Mouse (Mus musculus) induced T-regulatory cell, adult 2 months (primary cell): ENCODE measurements around the gene Dmrtb1.

Source experiments
- DNase-seq: peaks from one replicate; pipeline ENCODE4 v3.0.0-alpha.2; 2012; ENCODE audit warnings: low read depth

The Dmrtb1 gene

DNA sequence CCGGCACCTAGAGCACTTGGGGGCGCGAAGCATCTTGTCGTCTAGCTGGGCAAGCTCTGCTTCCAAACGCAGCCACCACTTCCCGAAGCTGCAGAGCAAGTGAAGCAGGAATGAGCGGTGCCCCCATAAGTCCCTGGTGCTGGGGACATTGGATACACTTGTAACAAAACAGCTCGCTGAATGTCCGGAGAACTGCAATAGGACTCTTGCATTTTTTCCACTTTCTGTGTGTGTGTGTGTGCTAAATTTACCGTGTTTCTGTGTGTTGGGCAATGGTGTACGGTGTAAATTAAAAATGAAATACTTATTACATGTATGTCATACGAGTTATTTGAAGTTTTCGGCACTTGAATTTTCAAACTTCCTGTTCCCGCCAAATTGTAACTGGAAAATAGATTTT is at the start of gene Dmrtb1:
Dmrtb1 (minus strand) TSS at position 101 of the 400 bp plus-strand sequence.
- DNase-seq = no peak

DNA sequence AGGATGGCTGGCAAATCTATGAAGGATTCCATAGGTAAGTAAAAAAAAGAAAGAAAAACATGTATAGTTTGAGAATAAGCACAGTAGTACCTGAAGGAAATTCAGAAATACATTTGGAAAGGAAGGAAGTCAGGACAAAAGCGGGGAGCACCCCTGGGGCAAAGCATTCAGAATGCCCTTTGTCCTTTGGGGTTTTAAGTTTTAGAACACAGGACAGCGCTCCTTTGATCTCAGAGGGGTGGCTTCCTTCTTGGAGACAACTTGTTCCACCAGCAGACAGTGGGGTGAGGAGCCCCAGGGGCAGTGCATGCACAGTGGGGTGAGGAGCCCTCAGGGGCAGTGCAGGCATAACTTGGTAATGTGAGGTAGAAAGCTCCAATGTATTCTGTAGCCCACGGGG is 49.6 kb upstream of the Dmrtb1 start:
- DNase-seq = no peak

DNA sequence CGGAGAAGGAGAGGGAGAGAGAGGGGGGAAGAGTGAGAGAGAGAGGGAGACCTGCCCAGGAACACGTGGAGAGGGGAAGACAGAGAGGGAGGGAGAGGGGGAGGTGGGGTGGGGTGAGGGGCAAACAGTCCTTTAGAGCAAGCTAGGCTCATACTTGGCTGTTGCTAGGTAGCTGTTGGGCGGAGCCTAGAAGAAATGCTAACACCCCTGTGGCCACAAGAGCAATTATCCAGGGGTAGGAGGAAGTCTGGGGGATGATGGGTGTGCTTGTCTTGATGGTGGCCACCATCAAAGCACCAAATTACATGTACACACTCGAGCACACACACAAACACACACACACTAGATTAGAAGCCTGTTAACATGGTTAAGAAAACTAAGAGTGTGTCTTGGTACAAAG is 48.6 kb upstream of the Dmrtb1 start:
- DNase-seq = no peak

DNA sequence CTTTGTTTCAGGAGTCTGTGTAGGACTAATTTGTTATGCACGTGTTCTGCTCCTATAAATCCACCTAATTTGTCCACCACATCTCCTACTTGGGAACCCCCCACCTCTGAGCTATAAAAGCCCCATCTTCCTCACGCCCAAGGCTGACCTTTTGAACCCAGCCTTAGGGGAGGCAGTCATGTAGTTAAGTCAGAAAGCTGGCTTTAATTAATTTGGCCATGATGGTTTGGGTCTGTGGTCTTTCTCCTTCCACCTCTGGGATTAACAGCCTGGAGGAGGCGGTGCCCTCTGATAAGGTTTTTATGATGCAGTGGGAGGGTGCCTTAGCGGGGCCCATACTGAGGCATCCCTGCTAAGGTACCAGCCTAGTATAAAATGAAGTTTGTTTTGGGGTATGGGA is 48.2 kb upstream of the Dmrtb1 start:
- no peak for DNase-seq

DNA sequence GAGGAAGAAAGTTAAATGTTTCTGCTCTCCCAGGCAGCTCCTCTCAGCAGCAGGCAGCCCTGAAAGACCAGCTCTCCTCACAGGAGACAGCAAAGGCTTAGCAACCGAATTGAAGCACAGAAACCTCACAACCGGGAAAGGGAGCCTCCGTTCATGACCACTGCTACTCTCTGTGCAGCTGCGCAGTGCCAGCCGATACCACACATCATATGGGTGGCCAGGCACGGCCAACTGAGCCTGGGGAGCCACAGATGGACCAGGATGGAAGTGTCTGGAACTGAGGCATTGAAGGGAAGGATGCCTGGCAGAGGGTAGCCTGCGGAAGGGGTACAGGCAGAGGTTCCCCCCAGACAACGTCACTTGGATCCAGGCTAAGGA is 47.0 kb upstream of the Dmrtb1 start:
- no peak for DNase-seq

DNA sequence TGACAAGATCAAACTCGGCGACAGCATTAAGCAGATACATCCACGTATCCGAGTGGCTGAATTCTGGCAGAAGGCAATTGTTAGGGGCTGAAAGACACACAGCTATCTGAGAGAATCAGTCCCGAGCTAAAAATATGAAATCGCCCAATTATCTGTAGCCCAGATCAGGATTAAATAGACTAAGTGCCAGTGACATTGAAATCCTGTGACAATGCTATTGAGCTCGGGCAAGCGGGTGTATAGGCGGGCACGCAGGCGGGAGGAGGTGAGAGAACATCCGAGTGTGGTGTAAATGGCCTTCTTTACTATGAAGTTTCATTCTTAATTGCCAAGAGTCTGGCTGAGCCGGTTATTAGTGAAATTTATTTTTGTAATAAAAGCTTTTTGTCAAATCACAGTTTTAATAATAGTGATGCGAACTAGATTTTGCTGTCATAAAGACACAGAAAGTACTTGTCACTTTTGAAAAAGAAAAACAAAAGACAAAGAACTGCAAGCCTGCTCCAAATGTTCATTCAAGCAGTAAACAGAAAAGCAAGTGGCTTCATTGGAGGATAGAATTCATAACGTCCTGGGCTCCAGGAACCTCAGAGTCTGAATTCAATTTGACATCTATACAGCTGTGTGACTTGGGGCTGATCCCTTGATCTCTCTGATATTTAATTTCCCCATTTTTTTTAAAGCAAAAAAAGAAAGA is 46.5 kb upstream of the Dmrtb1 start:
- no peak for DNase-seq

DNA sequence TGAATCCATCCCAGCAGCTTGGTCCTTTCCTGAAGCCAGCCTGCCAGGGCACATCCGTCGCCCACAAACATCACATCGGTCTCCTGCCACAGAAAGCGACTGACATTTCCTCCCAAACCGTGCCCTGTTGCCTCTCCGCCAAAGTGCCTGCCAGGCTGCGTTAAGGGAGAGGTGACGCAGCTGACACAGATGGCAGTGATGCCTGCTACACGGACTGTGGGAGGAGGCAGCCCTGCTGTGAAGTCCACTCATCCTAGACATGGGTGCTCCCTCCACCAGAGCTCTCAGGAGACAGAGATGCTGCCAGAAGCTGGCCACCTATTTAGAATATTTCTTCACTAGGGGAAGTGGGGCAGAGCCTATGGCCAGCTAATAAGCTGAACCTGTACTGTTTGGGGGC is 41.4 kb upstream of the Dmrtb1 start:
- DNase-seq = no peak

DNA sequence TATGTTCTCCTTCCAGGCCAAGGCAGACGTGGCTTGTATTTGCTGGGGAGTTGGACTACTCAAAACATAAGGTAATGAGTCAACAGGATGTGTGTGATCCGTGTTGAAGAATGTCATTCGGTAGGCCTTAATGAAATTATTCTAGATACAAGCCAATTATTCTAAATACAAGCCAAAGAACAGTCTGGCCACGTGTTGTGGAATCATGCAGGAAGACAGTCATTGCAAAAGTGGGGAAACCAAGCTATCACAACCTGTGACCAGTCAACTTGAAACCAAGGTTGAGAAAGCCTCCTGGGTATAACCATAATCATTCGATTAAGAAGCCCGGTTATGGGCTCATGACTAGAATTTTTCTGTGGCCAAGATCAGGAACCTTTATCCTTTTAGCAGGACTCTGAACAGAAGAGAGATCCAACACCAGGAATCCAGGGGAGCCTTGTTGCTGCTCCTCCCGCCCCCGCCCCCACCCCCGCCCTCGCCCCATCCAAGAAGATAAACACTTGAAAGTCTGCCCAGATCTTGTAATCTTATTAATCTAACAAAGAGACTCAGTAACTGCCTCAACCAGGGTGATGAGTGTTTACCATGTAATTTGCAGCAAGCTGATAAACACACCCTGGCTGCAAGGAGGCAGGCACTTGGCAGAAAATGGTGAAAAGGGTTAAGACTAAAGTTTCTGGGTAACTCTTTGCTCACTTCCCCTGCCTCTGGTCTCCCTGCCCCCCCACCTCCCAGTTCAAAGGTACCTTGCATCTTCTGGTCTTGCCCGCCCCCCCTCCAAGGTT is 36.2 kb upstream of the Dmrtb1 start:
- peak; percentile 47 for DNase-seq

DNA sequence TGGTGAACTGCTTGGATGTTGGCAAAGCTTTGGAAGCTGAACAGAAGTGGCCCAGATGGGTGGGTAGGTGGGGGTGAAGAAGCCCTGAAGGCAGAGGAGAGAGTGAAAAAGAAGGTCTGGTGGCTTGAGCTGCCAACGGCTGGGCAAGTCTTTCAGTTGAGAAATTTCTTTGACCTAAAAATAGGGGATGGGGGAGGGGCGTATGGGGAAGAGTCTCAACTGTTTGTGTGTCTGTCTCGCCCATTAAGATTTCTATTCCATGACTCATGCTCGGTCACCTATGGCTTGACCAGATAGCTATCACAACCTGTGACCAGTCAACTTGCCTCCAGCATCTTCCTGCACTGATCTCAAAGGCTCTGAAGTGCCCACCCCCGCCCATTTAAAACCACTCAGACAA is 35.1 kb upstream of the Dmrtb1 start:
- DNase-seq = no peak

DNA sequence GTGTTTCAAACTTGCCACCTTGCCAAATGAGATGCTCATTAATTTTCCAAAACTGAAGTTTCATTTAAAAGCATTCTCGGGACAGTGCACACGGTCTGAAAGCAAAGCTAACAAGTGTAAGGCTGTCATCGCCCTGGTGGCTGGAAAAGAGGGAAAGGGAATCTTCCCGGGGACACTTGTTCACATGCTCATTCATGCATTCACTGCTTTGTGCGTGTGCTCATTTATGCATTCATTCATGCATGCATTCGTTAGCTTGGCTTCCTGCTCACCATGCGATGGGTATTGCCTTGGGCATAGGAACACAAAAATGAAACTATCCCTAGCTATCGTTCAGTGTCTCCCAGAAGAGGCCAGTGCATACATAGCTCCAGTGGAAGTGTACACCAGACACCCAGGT is 34.7 kb upstream of the Dmrtb1 start:
- no peak for DNase-seq

DNA sequence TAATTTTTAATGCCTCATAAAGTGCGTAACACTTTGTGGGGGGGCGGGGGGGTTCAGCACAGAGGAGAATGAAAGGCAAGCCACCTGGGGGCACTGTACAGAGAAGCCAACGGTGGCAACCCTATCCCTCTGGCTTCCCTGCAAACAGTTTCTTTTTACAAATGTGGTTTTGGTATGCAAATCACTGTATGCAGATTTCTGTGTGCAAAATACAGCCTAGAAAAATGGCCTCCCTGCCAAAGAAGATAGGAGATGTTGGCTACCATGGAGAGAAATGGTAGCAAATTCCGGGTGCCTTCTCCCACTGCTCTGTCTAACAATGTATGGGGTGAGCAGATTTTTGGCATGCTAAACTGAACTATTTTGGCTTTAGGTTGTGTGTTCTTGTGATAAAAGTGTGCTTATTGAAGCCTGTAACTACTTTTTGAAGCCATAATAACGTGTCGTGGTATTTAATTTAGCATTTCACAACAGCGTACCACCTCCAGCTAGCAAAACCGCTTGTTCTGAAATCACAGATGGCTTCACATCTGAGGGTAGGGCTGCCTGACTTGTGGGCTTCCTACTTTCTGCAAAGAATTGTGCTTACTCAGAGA is 33.8 kb upstream of the Dmrtb1 start:
- no peak for DNase-seq

DNA sequence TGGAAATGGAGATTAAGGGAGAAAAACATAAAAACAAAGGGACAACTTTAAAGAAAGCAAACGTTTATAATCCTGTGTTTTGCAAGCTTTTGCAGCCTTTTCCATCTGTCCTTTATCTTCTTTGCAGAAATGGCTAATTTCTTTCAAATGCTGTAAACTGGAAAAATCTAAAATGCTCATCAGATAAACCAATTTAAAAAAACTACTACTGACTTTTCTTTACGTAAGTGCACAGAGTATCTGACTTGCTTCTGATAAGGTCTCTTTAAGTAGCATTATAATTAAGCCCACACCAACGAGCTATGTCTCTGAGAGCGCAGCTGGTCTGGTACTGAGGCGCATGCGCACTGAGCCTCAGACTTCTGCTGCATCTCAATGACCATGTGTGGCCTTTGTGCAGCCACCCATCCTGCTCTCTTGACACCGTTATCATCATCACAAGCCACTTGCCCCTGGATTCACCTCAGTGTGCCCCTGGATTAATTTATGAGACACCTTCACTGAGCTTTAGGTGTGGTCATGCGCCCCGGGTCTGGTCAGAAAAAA is 32.8 kb upstream of the Dmrtb1 start:
- DNase-seq = no peak

DNA sequence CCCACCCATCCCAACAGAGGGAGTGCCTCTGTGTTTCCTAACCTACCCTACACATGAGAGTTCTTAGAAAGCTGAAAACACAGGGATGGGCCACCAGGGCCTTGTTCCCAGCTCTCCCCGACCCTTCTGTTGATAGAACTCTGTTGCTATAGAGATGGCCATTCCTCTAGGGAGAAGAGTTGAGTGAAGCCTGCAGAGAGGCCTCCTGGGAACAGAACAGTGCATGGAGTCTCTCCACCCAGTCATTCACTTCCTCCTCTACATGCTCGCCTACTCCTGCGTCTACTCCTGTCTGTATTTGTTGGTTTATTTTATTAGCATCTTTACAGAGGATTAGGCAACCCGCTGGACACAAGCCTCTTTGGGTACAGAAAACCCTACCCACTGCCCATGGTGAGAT is 22.9 kb upstream of the Dmrtb1 start:
- no peak for DNase-seq

DNA sequence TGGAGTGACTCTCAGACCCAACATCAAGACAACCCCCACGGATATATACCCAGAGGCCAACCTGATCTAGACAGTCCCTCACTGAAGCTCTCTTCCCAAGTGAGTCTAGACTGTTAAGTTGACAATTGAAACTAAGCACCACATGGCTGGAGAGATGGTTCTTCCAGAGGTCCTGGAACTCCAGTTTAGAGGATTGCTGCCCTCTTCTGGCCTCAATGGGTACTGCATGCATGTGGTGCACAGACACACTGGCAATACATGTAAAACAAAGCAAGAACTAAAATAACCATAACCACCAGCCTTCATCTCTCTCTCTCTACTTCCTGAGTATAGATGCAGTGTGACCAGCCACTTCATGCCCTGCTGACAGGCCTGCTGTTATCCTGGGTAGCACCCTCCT is 20.2 kb upstream of the Dmrtb1 start:
- DNase-seq = peak; percentile 47

DNA sequence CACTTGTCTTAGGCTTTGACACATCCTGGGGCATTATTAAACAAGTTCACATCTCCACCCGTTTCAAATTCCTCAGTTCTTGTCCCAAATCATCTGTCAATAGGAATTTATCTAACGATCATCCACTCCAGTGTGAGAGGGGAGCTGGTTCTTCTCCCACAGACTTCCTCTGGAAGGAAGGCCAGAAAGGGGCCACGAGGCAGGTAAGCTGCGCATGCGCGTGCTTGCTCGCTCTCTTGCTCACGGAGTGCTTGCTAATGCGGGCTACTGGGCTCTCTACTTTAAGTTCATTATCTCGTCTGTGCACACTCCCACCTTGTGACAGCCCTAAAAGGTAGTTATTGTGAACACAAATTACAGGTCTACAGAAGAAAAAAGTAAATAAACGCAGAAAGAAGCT is 17.6 kb upstream of the Dmrtb1 start:
- no peak for DNase-seq

DNA sequence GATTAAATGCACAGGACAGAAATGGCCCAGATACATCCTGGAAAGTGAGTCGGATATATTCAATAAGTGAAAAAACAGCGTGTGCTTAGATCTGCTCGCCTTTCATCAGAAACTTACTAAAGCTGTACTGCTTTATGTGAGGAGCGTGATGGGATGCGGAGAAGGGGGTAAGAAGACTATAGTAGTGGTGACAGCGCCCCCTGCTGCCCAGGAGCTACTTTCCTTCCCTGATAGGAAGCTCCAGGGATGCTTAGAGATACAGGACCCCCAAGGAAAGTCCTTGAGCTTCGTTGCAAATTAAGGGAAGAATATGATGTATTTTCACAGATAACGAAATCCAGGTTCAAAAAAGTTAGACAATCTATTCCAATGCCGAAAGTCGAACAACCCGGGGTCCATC is 17.1 kb upstream of the Dmrtb1 start:
- peak; percentile 22 for DNase-seq

DNA sequence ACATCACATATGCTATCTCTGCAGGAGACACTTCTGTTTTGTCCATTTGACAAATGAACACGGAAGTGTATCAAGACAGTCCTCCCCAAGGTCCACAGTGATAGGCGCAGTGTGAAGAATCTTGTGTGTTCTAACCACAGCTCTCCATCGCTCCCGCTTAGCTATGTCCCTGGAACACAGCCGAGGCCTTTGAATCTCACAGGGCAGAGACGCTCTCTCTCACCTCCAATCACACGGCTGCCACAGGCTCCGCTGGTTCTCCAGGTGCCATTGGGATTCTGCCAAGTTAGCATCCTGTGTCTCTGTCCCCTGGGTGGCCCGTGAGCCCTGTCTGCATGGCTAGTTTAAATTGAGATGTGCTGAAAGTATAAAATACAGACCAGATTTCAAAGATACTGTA is 15.2 kb upstream of the Dmrtb1 start:
- DNase-seq = no peak

DNA sequence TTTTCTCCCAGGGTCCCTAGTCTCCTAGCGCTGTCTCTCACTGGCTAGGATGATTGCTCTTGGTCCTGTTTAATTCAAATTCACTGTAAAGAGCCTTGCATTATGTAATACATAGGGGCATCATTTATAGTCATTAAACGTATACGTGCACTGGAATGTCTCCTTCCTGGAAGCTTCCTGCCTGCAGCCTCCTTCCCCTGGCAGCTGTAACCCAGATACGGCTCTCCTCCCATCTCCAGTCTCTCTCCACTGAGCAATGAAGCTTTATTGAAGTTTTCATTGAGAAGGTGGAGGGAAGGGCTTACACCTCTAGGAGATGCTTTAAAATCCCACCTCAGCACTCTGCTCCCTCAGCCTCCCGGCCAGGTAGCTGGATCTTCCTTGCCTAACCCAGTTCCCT is 9.8 kb upstream of the Dmrtb1 start:
- DNase-seq = no peak

DNA sequence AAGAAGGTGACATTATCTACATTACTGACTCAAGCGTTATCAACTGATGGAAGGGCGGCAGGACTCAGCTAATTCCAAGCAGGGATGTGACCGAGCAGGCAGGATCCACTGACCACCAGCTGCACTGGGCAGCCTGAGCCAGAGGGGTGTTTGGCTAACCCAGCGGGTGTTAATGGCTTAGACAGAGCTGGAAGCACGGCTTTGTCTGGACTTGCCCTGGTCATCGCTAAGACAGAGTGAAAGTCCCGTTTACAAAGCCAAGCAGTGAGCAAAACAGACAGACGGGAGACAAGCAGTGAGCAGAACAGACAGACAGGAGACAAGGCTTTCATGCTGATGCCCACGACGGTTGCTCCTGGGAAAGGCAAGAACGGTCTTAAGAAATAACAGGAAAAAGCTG is 4.2 kb upstream of the Dmrtb1 start:
- no peak for DNase-seq

DNA sequence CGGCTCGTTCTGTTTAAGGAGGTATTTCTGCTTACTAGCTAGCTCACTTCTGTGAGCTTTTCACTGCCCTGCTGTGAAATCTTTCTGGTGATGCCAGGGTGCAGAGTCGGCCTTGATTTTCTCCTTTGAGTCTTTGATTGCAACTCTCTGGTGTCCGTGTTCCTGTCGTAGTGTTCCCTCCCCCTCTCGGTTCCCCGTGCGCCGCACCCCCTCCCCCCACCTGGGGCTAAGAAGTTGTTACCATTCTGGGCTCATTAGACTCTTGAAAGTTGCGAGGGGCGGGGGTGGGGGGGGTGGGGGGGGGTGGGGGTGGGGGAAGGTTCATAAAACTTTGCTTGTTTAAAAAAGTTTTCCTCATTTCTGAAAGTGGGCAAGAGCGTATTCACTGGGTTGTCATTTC is 3.1 kb upstream of the Dmrtb1 start:
- DNase-seq = no peak

DNA sequence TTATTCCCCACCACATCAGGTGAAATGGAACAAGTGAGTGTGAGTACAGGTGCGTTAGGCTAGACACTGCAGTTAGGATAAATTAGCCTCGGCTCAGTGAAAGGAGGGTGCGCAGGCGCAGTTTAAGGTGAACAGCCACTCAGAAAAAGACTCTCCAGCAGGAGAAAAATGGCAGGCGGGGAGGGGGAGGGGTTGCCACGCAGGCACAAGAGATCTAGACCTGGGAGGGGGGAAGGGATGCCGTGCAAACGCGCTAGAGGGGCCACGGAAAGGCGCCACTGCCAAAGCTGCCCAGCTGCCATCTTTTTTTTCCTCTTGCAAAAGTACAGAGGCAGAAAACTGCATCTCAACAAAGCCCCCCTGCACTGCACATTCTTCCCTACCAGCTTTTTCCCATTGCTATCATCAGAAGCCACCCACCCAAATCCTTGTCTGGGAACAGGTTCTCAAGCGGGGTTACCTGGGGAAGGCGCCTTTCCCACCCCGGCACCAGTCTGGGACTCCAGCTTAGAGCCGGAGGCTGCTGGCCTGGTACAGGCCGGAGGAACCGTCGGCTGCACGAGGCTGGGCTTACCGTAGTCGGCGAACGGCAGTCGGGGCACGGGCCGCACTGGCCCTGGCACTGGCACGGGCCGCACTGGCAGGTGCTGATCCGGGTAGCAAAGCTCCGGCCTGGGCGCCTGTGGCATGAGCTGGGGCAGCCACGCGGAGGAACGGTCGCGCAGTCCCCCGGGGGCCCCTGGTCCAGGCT is 849 bp downstream of the Dmrtb1 start:
- no peak for DNase-seq

DNA sequence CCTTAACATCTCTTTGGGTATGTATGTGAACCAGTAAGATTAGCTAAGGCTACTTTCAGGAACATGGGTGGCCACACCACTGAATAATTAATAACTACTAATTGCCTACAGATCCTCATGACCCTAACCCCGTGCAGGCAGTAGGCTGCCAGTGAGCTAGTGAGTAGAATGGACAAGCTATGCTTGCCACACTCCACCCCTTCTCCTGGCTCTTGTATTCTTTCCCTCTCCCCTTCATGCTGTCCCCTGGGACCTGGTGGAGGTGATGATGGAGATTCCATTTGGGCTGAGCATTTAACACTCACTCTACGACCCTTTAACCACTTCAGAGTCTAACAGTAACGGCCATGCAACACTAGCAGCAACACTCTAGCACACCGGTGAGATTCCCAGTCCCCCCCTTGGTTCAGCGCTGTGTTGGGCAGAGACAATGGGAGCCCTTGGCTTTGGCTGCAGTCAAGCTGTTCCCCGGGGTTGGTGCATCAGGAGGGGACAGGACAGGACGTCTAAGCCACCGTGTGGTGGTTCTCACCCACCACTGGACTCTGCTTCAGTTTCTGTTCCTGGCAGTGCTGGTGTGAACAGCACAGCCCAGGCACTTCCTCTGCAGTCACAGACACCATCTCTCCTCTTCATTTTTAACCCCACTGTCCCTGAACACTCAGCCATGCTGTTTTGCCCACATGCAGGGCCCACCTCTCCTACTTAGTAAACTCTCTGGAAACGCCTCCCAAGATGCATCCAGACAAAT is 2.8 kb downstream of the Dmrtb1 start:
- no peak for DNase-seq
